Mouse (Mus musculus) stomach, embryonic 16.5 days (tissue): ENCODE results near the gene Sp7. TPM values are rescaled to one million over a fixed set of nuclear protein-coding genes. Genes with fewer than 3 reads are reported as not detected.

Source experiments
- ATAC-seq: fragments of 200-750 bp; cut with Nextera tagmentation; 2 replicates; pipeline ENCODE4 v1.8.0; 2017; ENCODE audit warnings: moderate number of reproducible peaks, moderate TSS enrichment; ENCODE audit not compliant: insufficient read depth, low FRiP score
- H3K27ac ChIP-seq: fragments of 300-500 bp; sonication (generic); 2 replicates; pipeline ENCODE4 v1.5.1; 2014; ENCODE audit warnings: low read length
- H3K27me3 ChIP-seq: fragments of 300-500 bp; sonication (generic); 2 replicates; pipeline ENCODE4 v1.6.1; 2014; ENCODE audit warnings: low read length, control low read depth, mixed read lengths; ENCODE audit not compliant: control insufficient read depth, insufficient read depth
- H3K36me3 ChIP-seq: fragments of 300-500 bp; sonication (generic); 2 replicates; pipeline ENCODE4 v1.6.1; 2014; ENCODE audit warnings: low read length; ENCODE audit not compliant: control insufficient read depth, insufficient read depth
- H3K4me1 ChIP-seq: fragments of 300-500 bp; sonication (generic); 2 replicates; pipeline ENCODE4 v1.6.1; 2014; ENCODE audit warnings: low read length, control low read depth, mixed read lengths; ENCODE audit not compliant: control insufficient read depth, insufficient read depth
- H3K4me2 ChIP-seq: fragments of 300-500 bp; sonication (generic); 2 replicates; pipeline ENCODE4 v1.6.1; 2014; ENCODE audit warnings: low read depth, low read length, mixed read lengths
- H3K4me3 ChIP-seq: fragments of 300-500 bp; sonication (generic); replicated peaks from 2 replicates; pipeline ENCODE4 v1.5.1; 2014; ENCODE audit warnings: mild to moderate bottlenecking, low read length
- H3K9ac ChIP-seq: fragments of 300-500 bp; sonication (generic); 2 replicates; pipeline ENCODE4 v1.6.1; 2014; ENCODE audit warnings: low read length
- H3K9me3 ChIP-seq: fragments of 300-500 bp; sonication (generic); replicated peaks from 2 replicates; pipeline ENCODE4 v1.6.1; 2016; ENCODE audit warnings: low read length, control low read depth; ENCODE audit not compliant: control insufficient read depth
- WGBS: fragments of 180-500 bp; shearing (Covaris S2); extraction: QIAGEN DNeasy Blood & Tissue Kit; methylation state at CpG from one replicate; pipeline ENCODE4 v1.1.7; 2014; 5-methylcytosine and 5-hydroxymethylcytosine counted together
- polyA plus RNA-seq: library from polyadenylated mRNA; unstranded; fragments of >200 nt; fragmentation: Nextera tagmentation; extraction: Ambion mirVana; gene quantifications from 2 replicates; pipeline ENCODE4 v1.2.1, GENCODE M21; 2015

Sp7 gene
- polyA plus RNA-seq, 1 experiment from 2014 or later = 1.3 TPM

DNA sequence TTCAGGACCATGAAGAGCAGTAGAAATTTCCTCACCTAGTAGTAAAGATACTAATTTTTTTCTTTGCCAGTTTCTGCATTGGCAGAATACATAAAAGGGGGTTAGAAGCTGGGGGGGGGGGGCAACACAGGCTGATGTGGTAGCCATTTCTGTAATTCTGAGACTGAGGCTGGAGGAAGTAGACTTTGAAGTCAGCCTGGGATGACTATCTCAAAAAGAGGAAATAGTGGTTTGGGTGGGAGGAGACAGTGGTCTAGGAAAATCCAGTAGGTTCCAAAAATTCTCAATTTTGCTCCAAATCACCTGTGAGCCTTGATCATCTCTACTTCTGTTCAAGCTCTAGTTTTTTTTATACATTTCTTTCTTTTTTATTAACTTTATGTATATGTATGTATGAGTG is 55.5 kb downstream of the Sp7 start:
- Histone ChIP-seq H3K27ac (no peak overlapping the region), H3K4me1 (no peaks in the 10 kb centered on the region), H3K9me3 (no peaks in the 10 kb centered on the region), H3K9ac (no peak overlapping the region), H3K27me3 (no peaks in the 10 kb centered on the region), H3K4me2 (no peak overlapping the region), H3K36me3 (peaks cover 3% of the 10 kb centered on the region), H3K4me3 (no peak overlapping the region)
- no peak for ATAC-seq

DNA sequence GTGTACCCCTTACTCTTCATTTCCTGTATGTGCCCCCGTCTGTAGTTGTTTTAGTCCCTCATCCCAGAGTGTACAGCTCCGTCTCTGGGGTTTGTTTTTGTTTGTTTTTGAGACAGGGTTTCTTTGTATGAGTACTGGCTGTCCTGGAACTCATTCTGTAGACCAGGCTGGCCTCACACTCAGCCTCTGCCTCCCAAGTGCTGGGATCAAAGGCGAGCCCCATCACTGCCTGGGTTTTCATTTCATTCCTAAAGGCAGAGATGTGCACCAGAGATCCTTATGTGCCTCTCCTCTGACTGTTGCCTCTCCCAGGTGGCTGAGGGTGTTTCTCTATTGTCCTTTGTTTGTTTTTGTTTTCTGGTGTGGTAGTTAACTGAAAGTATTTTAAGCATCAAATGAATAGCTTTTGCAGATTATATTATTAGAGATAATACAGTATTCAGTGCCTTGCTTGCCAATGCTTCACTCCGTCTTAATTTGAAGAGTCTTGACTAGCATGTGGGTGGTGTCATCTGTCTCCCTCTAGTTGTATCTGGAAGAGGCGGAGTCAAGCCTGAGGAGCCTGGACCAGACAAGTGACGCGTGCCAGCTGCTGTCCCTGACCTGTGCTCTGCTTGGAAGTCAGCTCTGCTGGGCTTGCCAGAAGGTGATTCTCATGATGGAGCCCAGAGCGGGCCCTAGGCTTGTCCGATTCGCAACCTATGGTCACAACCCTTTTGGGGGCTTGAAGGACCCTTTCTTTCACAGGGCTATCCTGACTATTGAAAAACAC is 56.7 kb downstream of the Sp7 start:
- peak; percentile 74; the same call in 1 of the 2 replicates for ATAC-seq
- Histone ChIP-seq H3K4me3 (no peak overlapping the region), H3K36me3 (peaks cover 15% of the 10 kb centered on the region), H3K9ac (no peak overlapping the region), H3K4me1 (no peaks in the 10 kb centered on the region), H3K9me3 (no peaks in the 10 kb centered on the region), H3K4me2 (no peak overlapping the region), H3K27ac (0 out of 2 replicates have a peak overlapping the region, but pooled peaks have one; percentile 7), H3K27me3 (no peaks in the 10 kb centered on the region)
- 45% methylated on average over 10 of the region's 10 CpGs for WGBS

DNA sequence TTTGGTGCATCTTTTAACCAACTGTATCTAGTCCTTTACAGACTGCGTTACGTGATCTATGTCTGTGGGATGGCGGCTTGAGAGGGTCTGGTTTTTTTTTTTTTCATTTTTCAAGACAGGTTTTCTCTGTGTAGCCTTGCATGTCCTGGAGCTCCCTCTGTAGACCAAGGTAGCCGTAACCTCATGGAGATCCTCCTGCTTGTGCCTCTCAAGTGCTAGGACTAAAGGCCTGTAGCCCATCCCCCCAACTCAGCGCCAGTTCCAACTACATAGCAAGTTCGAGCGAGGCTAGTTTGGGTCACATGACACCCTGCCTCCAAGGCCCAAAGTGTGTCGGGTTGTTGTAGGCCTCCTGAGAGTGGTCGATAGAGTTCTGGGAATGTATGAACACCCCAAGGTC is 58.3 kb downstream of the Sp7 start:
- no peak for ATAC-seq
- 89% methylated on average over 9 of the region's 9 CpGs for WGBS
- H3K36me3 ChIP-seq = peaks cover 12% of the 10 kb centered on the region

More for the DNA sequence above, 58.3 kb downstream of the Sp7 start:
- H3K27me3 ChIP-seq = no peaks in the 10 kb centered on the region
- no peak overlapping the region for H3K4me3 ChIP-seq
- H3K4me1 ChIP-seq = no peaks in the 10 kb centered on the region
- H3K4me2 ChIP-seq = no peak overlapping the region
- no peaks in the 10 kb centered on the region for H3K9me3 ChIP-seq
- no peak overlapping the region for H3K27ac ChIP-seq
- H3K9ac ChIP-seq = no peak overlapping the region

Other genes with a start within 250 kb of the Sp7 start
- 29.2 and 35.0 TPM in 2 replicates for gene Spryd3, start 230.9 kb downstream of the Sp7 start, polyA plus RNA-seq
- 18.5 and 21.2 TPM in 2 replicates for gene Igfbp6, start 222.8 kb downstream of the Sp7 start, polyA plus RNA-seq
- 5.4 and 6.2 TPM in 2 replicates for gene Soat2, start 216.7 kb downstream of the Sp7 start, polyA plus RNA-seq
- gene Zfp740, start 163.9 kb downstream of the Sp7 start, polyA plus RNA-seq = 46.0 and 49.6 TPM in 2 replicates
- gene Csad, start 162.5 kb downstream of the Sp7 start, polyA plus RNA-seq = 47.3 and 50.9 TPM in 2 replicates
- gene Itgb7, start 135.2 kb downstream of the Sp7 start, polyA plus RNA-seq = 5.6 and 6.3 TPM in 2 replicates
- gene Rarg, start 109.7 kb downstream of the Sp7 start, polyA plus RNA-seq = 41.2 and 48.6 TPM in 2 replicates
- 0.16 and 0.28 TPM in 2 replicates for gene Gm9918, start 96.6 kb downstream of the Sp7 start, polyA plus RNA-seq
- 71.5 and 83.5 TPM in 2 replicates for gene Mfsd5, start 87.7 kb downstream of the Sp7 start, polyA plus RNA-seq
- gene Espl1, start 70.9 kb downstream of the Sp7 start, polyA plus RNA-seq = 17.9 and 21.9 TPM in 2 replicates
- 305 and 321 TPM in 2 replicates for gene Pfdn5, start 41.1 kb downstream of the Sp7 start, polyA plus RNA-seq
- 80.7 and 81.8 TPM in 2 replicates for gene Myg1, start 35.5 kb downstream of the Sp7 start, polyA plus RNA-seq
- 55.4 and 57.0 TPM in 2 replicates for gene Aaas, start 16.4 kb downstream of the Sp7 start, polyA plus RNA-seq
- gene Sp1, start 39.0 kb upstream of the Sp7 start, polyA plus RNA-seq = 9.5 and 10.3 TPM in 2 replicates
- 0.68 and 2.5 TPM in 2 replicates for gene Amhr2, start 78.2 kb upstream of the Sp7 start, polyA plus RNA-seq
- gene Prr13, start 91.8 kb upstream of the Sp7 start, polyA plus RNA-seq = 131 and 157 TPM in 2 replicates
- gene Pcbp2, start 103.4 kb upstream of the Sp7 start, polyA plus RNA-seq = 166 TPM in 2 replicates
- not detected in 2 replicates for gene Gm10337, start 136.5 kb upstream of the Sp7 start, polyA plus RNA-seq
- gene Map3k12, start 149.9 kb upstream of the Sp7 start, polyA plus RNA-seq = 14.3 and 15.1 TPM in 2 replicates
- 84.0 and 87.0 TPM in 2 replicates for gene Tarbp2, start 151.0 kb upstream of the Sp7 start, polyA plus RNA-seq
- 2.0 and 3.6 TPM in 2 replicates for gene Npff, start 157.8 kb upstream of the Sp7 start, polyA plus RNA-seq